In the genomic region with DNA sequence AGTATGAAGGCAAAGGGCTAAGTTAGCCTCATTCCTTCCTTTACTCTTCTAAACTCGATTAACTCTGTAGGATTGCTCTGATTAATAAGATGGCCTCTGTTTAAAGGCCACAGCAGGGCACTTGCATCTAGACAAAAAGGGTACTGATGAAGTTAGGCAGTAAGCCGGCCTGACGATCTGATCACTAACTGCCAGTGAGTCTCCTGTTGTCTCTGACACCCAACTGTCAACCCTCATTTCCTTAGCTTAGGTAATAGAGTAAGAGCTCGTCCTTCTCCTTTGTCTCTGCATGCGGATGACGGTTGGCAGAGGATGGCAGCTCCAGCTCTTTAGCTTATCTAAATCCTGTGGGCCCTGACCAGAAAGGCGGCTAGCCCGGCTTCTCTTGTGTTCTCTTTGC, we compare ENCODE assay signal across 26 mouse cellular contexts.
DNase-seq lines count a peak whose midpoint lies in the region; ATAC-seq and TF ChIP-seq lines count a peak whose summit lies in the region.
"Had no signal": no experiment of that assay in that cellular context is flagged by ENCODE, and none has a peak within 500 bp of the region (broad histone marks: within the 10 kb centered on the region; RNA-seq: fewer than 3 reads in every experiment).

No protein-coding gene starts in this region.

- no peak for DNase-seq in heart, postnatal 36 days
- no peak for DNase-seq in left cerebral cortex, adult 2 months (ENCODE audit: extremely low spot score in 1 of 2, low spot score in 2 of 2)
- no peak for DNase-seq in left cerebral cortex, adult 18-20 months (ENCODE audit: low spot score in 2 of 2)
- no peak for DNase-seq in layer of hippocampus, postnatal 14 days (ENCODE audit: low spot score in 2 of 2)
- DNase-seq: adrenal gland, adult 2 months; adrenal gland, postnatal 36 days; cerebellum, adult 18-20 months; cerebellum, postnatal 10 days; gastrocnemius, adult 2 months; gastrocnemius, postnatal 36 days; kidney, adult 2 months; kidney, postnatal 36 days; lung, embryonic 14.5 days; lung, postnatal 14 days; thymus, postnatal 4 days had no signal

- H3K4me2 ChIP-seq in heart, embryonic 14.5 days (ENCODE audit: low read length) = no peak overlapping the region; the same call in 1 of the 2 replicates
- H3K4me2 ChIP-seq: hindbrain, embryonic 15.5 days; limb, embryonic 12.5 days; liver, embryonic 15.5 days; lung, embryonic 14.5 days; midbrain, embryonic 12.5 days; neural tube, embryonic 15.5 days had no signal

- WGBS in heart, embryonic 14.5 days = 41% methylated on average over 8 of the region's 8 CpGs

- H3K4me3 ChIP-seq in heart, embryonic 14.5 days (ENCODE audit: control insufficient read depth in 1 of 2, insufficient read depth in 1 of 2, low read depth in 1 of 2, low read length in 2 of 2) = no peak overlapping the region
- H3K4me3 ChIP-seq in left cerebral cortex, adult 2 months = no peak overlapping the region
- H3K4me3 ChIP-seq: erythroblast, embryonic 14.5 days; gastrocnemius, adult 2 months; hindbrain, embryonic 15.5 days; limb, embryonic 12.5 days; liver, embryonic 15.5 days; midbrain, embryonic 12.5 days; neural tube, embryonic 15.5 days had no signal

- ATAC-seq in heart, embryonic 14.5 days (ENCODE audit: insufficient number of reproducible peaks, insufficient read depth, low FRiP score, low read depth) = no peak
- peak; percentile 54 for ATAC-seq in megakaryocyte progenitor cell, adult 5-6 weeks (replicated peaks; ENCODE audit: poor library complexity)
- no peak for ATAC-seq in activated CD4-positive, CD25-positive, alpha-beta regulatory T cell, adult 4 months
- ATAC-seq: CD4-positive, CD25-positive, alpha-beta regulatory T cell, adult 4 months; inflammation-experienced regulatory T-cells, adult 6 months had no signal

- no peaks in the 10 kb centered on the region for H3K27me3 ChIP-seq in heart, embryonic 14.5 days (ENCODE audit: control insufficient read depth, insufficient read depth, low read length)
- H3K27me3 ChIP-seq: hindbrain, embryonic 15.5 days; limb, embryonic 12.5 days; liver, embryonic 15.5 days; midbrain, embryonic 12.5 days; neural tube, embryonic 15.5 days had no signal

- peak overlapping the region; percentile 6; the same call in 1 of the 2 replicates for H3K9ac ChIP-seq in heart, embryonic 14.5 days (ENCODE audit: low read length)
- H3K9ac ChIP-seq: hindbrain, embryonic 15.5 days; limb, embryonic 12.5 days; liver, embryonic 15.5 days; lung, embryonic 14.5 days; midbrain, embryonic 12.5 days; neural tube, embryonic 15.5 days had no signal

- no peaks in the 10 kb centered on the region for H3K9me3 ChIP-seq in heart, embryonic 14.5 days (ENCODE audit: control insufficient read depth, low read length)
- H3K9me3 ChIP-seq: hindbrain, embryonic 15.5 days; limb, embryonic 12.5 days; liver, embryonic 15.5 days; midbrain, embryonic 12.5 days; neural tube, embryonic 15.5 days had no signal

- intact Hi-C loops in heart, postnatal 36 days (cut with DNase I) = no loop called here
- intact Hi-C loops in left cerebral cortex, adult 2 months (cut with DNase I) = loop anchor here (2.0 kb wide), 1 partner anchor 103 kb away; a partner anchor contains a TSS

- peak overlapping the region in 1 of 2 experiments; percentile 57; a peak in 1 of 4 replicates for H3K27ac ChIP-seq in heart, embryonic 14.5 days (replicated peaks in 1 of 2; ENCODE audit: control insufficient read depth in 1 of 2, insufficient read depth in 1 of 2, low read depth in 2 of 2, low read length in 2 of 2)
- H3K27ac ChIP-seq in left cerebral cortex, adult 2 months = peak overlapping the region; percentile 80
- H3K27ac ChIP-seq: gastrocnemius, adult 2 months; hindbrain, embryonic 15.5 days; limb, embryonic 12.5 days; liver, embryonic 15.5 days; midbrain, embryonic 12.5 days; neural tube, embryonic 15.5 days had no signal

- no peaks in the 10 kb centered on the region for H3K36me3 ChIP-seq in heart, embryonic 14.5 days (ENCODE audit: control insufficient read depth, insufficient read depth, low read length)
- H3K36me3 ChIP-seq: hindbrain, embryonic 15.5 days; limb, embryonic 12.5 days; liver, embryonic 15.5 days; midbrain, embryonic 12.5 days; neural tube, embryonic 15.5 days had no signal

- no peak for TF ChIP-seq CTCF in left cerebral cortex, adult 2 months (IDR thresholded peaks at IDR 0.05)

- peaks cover 19 to 22% of the 10 kb centered on the region in 2 experiments for H3K4me1 ChIP-seq in heart, embryonic 14.5 days (ENCODE audit: control insufficient read depth in 2 of 2, insufficient read depth in 2 of 2, low read length in 2 of 2)
- H3K4me1 ChIP-seq: liver, embryonic 15.5 days had no signal
